Mouse (Mus musculus) limb, embryonic 13.5 days (tissue): ENCODE results near the gene Cux2. TPM values are rescaled to one million over a fixed set of nuclear protein-coding genes. Genes with fewer than 3 reads are reported as not detected.
"Not testable (repeated sequence)": the region's sequence is repeated elsewhere in the genome, so short reads cannot be mapped to it uniquely, and the experiment has no call there.

ENCODE experiments used
- ATAC-seq: fragments of 200-750 bp; cut with Nextera tagmentation; 2 replicates; pipeline ENCODE4 v1.8.0; 2017; ENCODE audit warnings: low read depth, moderate number of reproducible peaks, moderate TSS enrichment; ENCODE audit not compliant: low FRiP score
- H3K27ac ChIP-seq: fragments of 300-500 bp; sonication (generic); 2 replicates; pipeline ENCODE4 v1.5.1; 2015; ENCODE audit warnings: inconsistent platforms, mild to moderate bottlenecking, moderate library complexity
- H3K27me3 ChIP-seq: fragments of 300-500 bp; sonication (generic); 2 replicates; pipeline ENCODE4 v1.6.1; 2015; ENCODE audit warnings: mild to moderate bottlenecking, inconsistent platforms
- H3K36me3 ChIP-seq: fragments of 300-500 bp; sonication (generic); 2 replicates; pipeline ENCODE4 v1.6.1; 2015; ENCODE audit warnings: inconsistent platforms, mild to moderate bottlenecking, moderate library complexity
- H3K4me1 ChIP-seq: fragments of 300-500 bp; sonication (generic); 2 replicates; pipeline ENCODE4 v1.6.1; 2015; ENCODE audit warnings: inconsistent platforms
- H3K4me2 ChIP-seq: fragments of 300-500 bp; sonication (generic); replicated peaks from 2 replicates; pipeline ENCODE4 v1.6.1; 2015; ENCODE audit warnings: inconsistent platforms, mild to moderate bottlenecking, moderate library complexity
- H3K4me3 ChIP-seq: fragments of 300-500 bp; sonication (generic); 2 replicates; pipeline ENCODE4 v1.5.1; 2015; ENCODE audit warnings: moderate library complexity, mild to moderate bottlenecking, inconsistent platforms
- H3K9ac ChIP-seq: fragments of 300-500 bp; sonication (generic); 2 replicates; pipeline ENCODE4 v1.6.1; 2015; ENCODE audit warnings: mild to moderate bottlenecking, inconsistent platforms
- H3K9me3 ChIP-seq: fragments of 300-500 bp; sonication (generic); 2 replicates; pipeline ENCODE4 v1.6.1; 2016; ENCODE audit warnings: inconsistent platforms
- WGBS: fragments of 180-500 bp; shearing (Covaris S2); methylation state at CpG from one replicate; pipeline ENCODE4 v1.1.7; 2015; 5-methylcytosine and 5-hydroxymethylcytosine counted together
- polyA plus RNA-seq: library from polyadenylated mRNA; unstranded; fragments of >200 nt; fragmentation: Nextera tagmentation; extraction: Ambion mirVana; gene quantifications from 2 replicates; pipeline ENCODE4 v1.2.1, GENCODE M21; 2015

Gene Cux2
- polyA plus RNA-seq, 1 experiment from 2014 or later, result 4.1 TPM

GRCm38 (mm10) chr5:121849478-121850349 lies 200.2 kb downstream of the Cux2 start:
- Histone ChIP-seq H3K4me2 (peak overlapping the region; percentile 76), H3K9ac (peak overlapping the region; percentile 88), H3K27me3 (peaks cover 10% of the 10 kb centered on the region), H3K4me3 (peak overlapping the region; percentile 88), H3K27ac (no peak overlapping the region), H3K4me1 (peaks cover 30% of the 10 kb centered on the region), H3K9me3 (no peaks in the 10 kb centered on the region), H3K36me3 (peaks cover 40% of the 10 kb centered on the region)
- 35% methylated on average over 20 of the region's 20 CpGs for WGBS
- ATAC-seq, result no peak

- Histone ChIP-seq H3K4me3 (peak within 1 kb of the TSS; percentile 88), H3K9ac (peak within 1 kb of the TSS; percentile 88), H3K27ac (peak within 1 kb of the TSS; percentile 61), H3K4me1 (peaks cover 30% of the 10 kb centered on the region), H3K4me2 (peak within 1 kb of the TSS; percentile 76), H3K36me3 (peaks cover 31% of the 10 kb centered on the region), H3K27me3 (peaks cover 19% of the 10 kb centered on the region), H3K9me3 (no peaks in the 10 kb centered on the region)
- peak; percentile 92 for ATAC-seq
- under 1% methylated on average over 42 of the region's 42 CpGs for WGBS
Measured at GRCm38 (mm10) chr5:121848743-121849142, 201.2 kb downstream of the Cux2 start, which contains the start of gene Pheta1. Gene Pheta1 (plus strand): TSS chr5:121848984.

- Histone ChIP-seq H3K9me3 (no peaks in the 10 kb centered on the region), H3K36me3 (peaks cover 24% of the 10 kb centered on the region), H3K27me3 (peaks cover 25% of the 10 kb centered on the region), H3K4me2 (peak overlapping the region; percentile 76), H3K4me3 (peak overlapping the region; percentile 88), H3K4me1 (peaks cover 32% of the 10 kb centered on the region), H3K9ac (peak overlapping the region; percentile 88), H3K27ac (peak overlapping the region; percentile 61)
- peak; percentile 57 for ATAC-seq
- WGBS, result 0% methylated on average over 17 of the region's 17 CpGs
Measured at GRCm38 (mm10) chr5:121848035-121848519, 201.8 kb downstream of the Cux2 start.

GRCm38 (mm10) chr5:121847269-121847668 lies 202.6 kb downstream of the Cux2 start:
- Histone ChIP-seq H3K4me1 (peaks cover 37% of the 10 kb centered on the region), H3K27me3 (peaks cover 31% of the 10 kb centered on the region), H3K36me3 (peaks cover 16% of the 10 kb centered on the region)
- not testable (repeated sequence) for H3K9ac ChIP-seq, H3K4me3 ChIP-seq, H3K9me3 ChIP-seq, H3K4me2 ChIP-seq, ATAC-seq, H3K27ac ChIP-seq
- 86% methylated on average over 3 of the region's 3 CpGs for WGBS

GRCm38 (mm10) chr5:121846322-121846721 lies 203.6 kb downstream of the Cux2 start:
- Histone ChIP-seq H3K4me2 (no peak overlapping the region), H3K36me3 (peaks cover 7% of the 10 kb centered on the region; the same call in 1 of the 2 replicates), H3K4me3 (no peak overlapping the region), H3K9ac (no peak overlapping the region), H3K27me3 (peaks cover 38% of the 10 kb centered on the region), H3K4me1 (peaks cover 40% of the 10 kb centered on the region), H3K27ac (no peak overlapping the region), H3K9me3 (no peaks in the 10 kb centered on the region)
- no peak for ATAC-seq
- 81% methylated on average over 11 of the region's 11 CpGs for WGBS

GRCm38 (mm10) chr5:121845361-121845760 lies 204.5 kb downstream of the Cux2 start:
- H3K4me1 ChIP-seq, result peaks cover 31% of the 10 kb centered on the region

GRCm38 (mm10) chr5:121843138-121843905 lies 206.6 kb downstream of the Cux2 start:
- Histone ChIP-seq H3K36me3 (no peaks in the 10 kb centered on the region), H3K27me3 (peaks cover 50% of the 10 kb centered on the region), H3K4me2 (peak overlapping the region; percentile 85), H3K9me3 (no peaks in the 10 kb centered on the region), H3K4me1 (peaks cover 27% of the 10 kb centered on the region), H3K9ac (0 out of 2 replicates have a peak overlapping the region, but pooled peaks have one; percentile 75), H3K27ac (no peak overlapping the region), H3K4me3 (peak overlapping the region; percentile 57)
- WGBS, result 16% methylated on average over 17 of the region's 17 CpGs
- ATAC-seq, result no peak

More at GRCm38 (mm10) chr5:121845361-121845760, 204.5 kb downstream of the Cux2 start:
- H3K4me3 ChIP-seq, result no peak overlapping the region
- no peak overlapping the region for H3K9ac ChIP-seq
- no peaks in the 10 kb centered on the region for H3K36me3 ChIP-seq
- H3K27me3 ChIP-seq, result peaks cover 38% of the 10 kb centered on the region
- H3K9me3 ChIP-seq, result no peaks in the 10 kb centered on the region
- no peak overlapping the region for H3K4me2 ChIP-seq
- WGBS, result 25% methylated on average over 4 of the region's 4 CpGs
- no peak overlapping the region for H3K27ac ChIP-seq
- ATAC-seq, result no peak

GRCm38 (mm10) chr5:121842665-121843118 lies 207.2 kb downstream of the Cux2 start:
- peak; percentile 63; the same call in 1 of the 2 replicates for ATAC-seq
- H3K9ac ChIP-seq, result peak overlapping the region; percentile 75
- H3K27me3 ChIP-seq, result peaks cover 56% of the 10 kb centered on the region

GRCm38 (mm10) chr5:121841973-121842372 lies 207.9 kb downstream of the Cux2 start:
- H3K27ac ChIP-seq, result no peak overlapping the region
- H3K9ac ChIP-seq, result no peak overlapping the region
- no peaks in the 10 kb centered on the region for H3K9me3 ChIP-seq
- peak overlapping the region; percentile 57; the same call in 1 of the 2 replicates for H3K4me3 ChIP-seq
- WGBS, result 49% methylated on average over 10 of the region's 10 CpGs
- H3K4me1 ChIP-seq, result peaks cover 34% of the 10 kb centered on the region
- ATAC-seq, result no peak
- peaks cover 61% of the 10 kb centered on the region for H3K27me3 ChIP-seq
- no peaks in the 10 kb centered on the region for H3K36me3 ChIP-seq
- H3K4me2 ChIP-seq, result peak overlapping the region; percentile 85; the same call in 1 of the 2 replicates

More at GRCm38 (mm10) chr5:121842665-121843118, 207.2 kb downstream of the Cux2 start:
- Histone ChIP-seq H3K36me3 (no peaks in the 10 kb centered on the region), H3K9me3 (no peaks in the 10 kb centered on the region), H3K4me2 (peak overlapping the region; percentile 85), H3K4me3 (peak overlapping the region; percentile 57), H3K27ac (no peak overlapping the region), H3K4me1 (peaks cover 27% of the 10 kb centered on the region)
- WGBS, result under 1% methylated on average over 33 of the region's 33 CpGs

- H3K4me2 ChIP-seq, result no peak overlapping the region
- H3K36me3 ChIP-seq, result no peaks in the 10 kb centered on the region
- 91% methylated on average over 9 of the region's 9 CpGs for WGBS
- H3K9ac ChIP-seq, result no peak overlapping the region
- no peaks in the 10 kb centered on the region for H3K9me3 ChIP-seq
- no peak overlapping the region for H3K4me3 ChIP-seq
- peaks cover 34% of the 10 kb centered on the region for H3K4me1 ChIP-seq
- no peak for ATAC-seq
- peaks cover 61% of the 10 kb centered on the region for H3K27me3 ChIP-seq
- no peak overlapping the region for H3K27ac ChIP-seq
Measured at GRCm38 (mm10) chr5:121841516-121841915, 208.4 kb downstream of the Cux2 start.

GRCm38 (mm10) chr5:121839128-121839473 lies 210.8 kb downstream of the Cux2 start:
- Histone ChIP-seq H3K27me3 (peaks cover 54% of the 10 kb centered on the region), H3K27ac (no peak overlapping the region)
- WGBS, result 24% methylated on average over 7 of the region's 7 CpGs

More at GRCm38 (mm10) chr5:121839128-121839473, 210.8 kb downstream of the Cux2 start:
- H3K9me3 ChIP-seq, result no peaks in the 10 kb centered on the region
- H3K4me3 ChIP-seq, result peak overlapping the region; percentile 78
- H3K9ac ChIP-seq, result peak overlapping the region; percentile 65
- H3K36me3 ChIP-seq, result no peaks in the 10 kb centered on the region
- ATAC-seq, result no peak
- H3K4me1 ChIP-seq, result peaks cover 49% of the 10 kb centered on the region
- H3K4me2 ChIP-seq, result peak overlapping the region; percentile 91
